Mouse (Mus musculus): ENCODE results near the gene Fbln2.

DNA sequence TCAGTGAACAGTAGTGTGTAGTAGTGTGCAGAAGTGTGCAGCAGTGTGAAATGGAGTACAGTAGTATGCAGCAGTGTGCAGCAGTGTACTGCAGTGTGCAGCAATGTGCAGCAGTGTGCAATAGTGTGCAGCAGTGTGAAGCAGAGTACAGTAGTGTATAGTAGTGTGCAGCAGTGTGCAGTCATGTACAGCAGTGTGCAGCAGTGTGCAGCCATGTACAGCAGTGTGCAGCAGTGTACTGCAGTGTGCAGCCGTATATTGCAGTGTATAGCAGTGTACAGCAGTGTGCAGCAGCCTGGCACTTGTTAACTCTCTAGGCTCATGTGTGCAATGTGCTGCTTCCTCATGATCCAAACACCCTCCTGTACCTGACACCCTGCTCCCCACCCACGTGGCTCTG is 13.8 kb upstream of the Fbln2 start:
- TF ChIP-seq CTCF (conservative IDR thresholded peaks at IDR 0.05; ENCODE audit: insufficient read depth, insufficient read length, low read depth, low read length) (no peak), POLR2A (IDR thresholded peaks at IDR 0.05; ENCODE audit: low read depth, low read length) (no peak)
